Mouse (Mus musculus) granulocyte monocyte progenitor cell, adult 5-6 weeks (primary cell): ENCODE data around the gene Jtb. TPM values are rescaled to one million over a fixed set of nuclear protein-coding genes. Genes with fewer than 3 reads are reported as not detected.
A peak's percentile ranks its signal among the peaks of the same experiment; 100 is the strongest.

ENCODE experiments used
- ATAC-seq: replicated peaks from 2 replicates; pipeline ENCODE4 v1.8.0; 2016; ENCODE audit warnings: mild to moderate bottlenecking, moderate TSS enrichment, inconsistent platforms; ENCODE audit not compliant: poor library complexity, severe bottlenecking
- total RNA-seq, 2 experiments: library from RNA; stranded (forward) in 1 of 2; stranded (reverse) in 1 of 2; fragments of 200-712, 200-1000 nt in 1 of 2; fragments of >200 nt in 1 of 2; fragmentation: Nextera tagmentation in 1 of 2; gene quantifications; 2 replicates each; pipeline ENCODE4 v1.2.3; 2014 to 2017

Gene Jtb
- total RNA-seq, 2 experiments from 2014 or later, result 44.6 to 89.8 TPM

DNA sequence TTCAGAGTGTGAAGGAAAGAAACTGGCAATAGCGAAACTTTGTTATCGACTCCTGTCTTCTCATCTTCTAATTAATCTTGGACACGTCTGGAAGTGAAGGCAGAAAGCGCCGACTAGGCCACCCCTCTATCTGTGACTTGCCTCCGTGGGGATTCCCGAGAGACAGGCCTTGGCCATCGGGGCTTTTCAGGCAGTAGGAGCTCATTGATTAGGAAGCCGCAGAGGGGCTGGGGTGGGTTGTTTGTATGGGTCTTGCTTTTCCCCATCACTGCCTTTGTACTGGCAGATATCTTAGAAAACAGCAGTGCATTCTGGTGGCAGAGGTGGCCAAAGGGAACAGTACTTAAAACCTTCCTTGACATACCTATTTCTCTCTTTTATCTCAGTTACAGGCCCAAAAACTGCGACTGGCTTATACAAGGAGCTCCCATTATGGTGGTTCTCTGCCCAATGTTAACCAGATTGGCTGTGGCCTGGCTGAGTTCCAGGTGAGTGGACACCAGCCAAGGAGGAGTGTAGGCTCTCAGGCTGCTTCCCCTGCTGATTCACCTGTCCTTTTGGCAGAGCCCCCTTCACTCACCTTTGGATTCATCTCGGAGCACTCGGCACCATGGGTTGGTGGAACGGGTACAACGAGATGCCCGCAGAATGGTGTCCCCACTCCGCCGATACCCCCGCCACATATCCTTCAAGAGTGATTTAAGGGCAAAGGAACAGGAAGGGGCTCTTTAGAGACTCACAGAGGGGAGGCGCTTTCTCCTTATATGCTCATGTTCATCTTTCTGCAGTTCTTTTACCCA lies 25.5 kb downstream of the Jtb start:
- no peak for ATAC-seq

DNA sequence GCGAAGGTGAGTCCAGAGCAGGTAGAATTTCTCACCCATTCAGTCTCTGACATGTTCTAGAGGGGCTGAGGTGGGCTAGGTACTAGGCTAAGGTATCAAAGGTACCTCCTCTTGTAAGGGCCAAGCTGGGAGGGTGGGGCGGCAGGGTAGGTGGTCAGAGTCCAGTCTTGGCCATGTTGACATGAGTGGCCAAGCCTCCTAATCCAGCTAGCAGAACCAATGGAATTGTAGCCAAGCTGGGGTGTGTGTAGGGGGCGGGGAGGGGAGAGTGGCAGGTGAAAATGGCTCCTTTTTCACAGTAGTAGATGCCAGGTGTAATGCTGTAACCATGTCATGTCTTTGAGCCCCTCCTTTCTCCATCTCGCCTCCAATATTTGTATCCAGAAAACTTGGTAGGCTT lies 27.1 kb downstream of the Jtb start:
- no peak for ATAC-seq

DNA sequence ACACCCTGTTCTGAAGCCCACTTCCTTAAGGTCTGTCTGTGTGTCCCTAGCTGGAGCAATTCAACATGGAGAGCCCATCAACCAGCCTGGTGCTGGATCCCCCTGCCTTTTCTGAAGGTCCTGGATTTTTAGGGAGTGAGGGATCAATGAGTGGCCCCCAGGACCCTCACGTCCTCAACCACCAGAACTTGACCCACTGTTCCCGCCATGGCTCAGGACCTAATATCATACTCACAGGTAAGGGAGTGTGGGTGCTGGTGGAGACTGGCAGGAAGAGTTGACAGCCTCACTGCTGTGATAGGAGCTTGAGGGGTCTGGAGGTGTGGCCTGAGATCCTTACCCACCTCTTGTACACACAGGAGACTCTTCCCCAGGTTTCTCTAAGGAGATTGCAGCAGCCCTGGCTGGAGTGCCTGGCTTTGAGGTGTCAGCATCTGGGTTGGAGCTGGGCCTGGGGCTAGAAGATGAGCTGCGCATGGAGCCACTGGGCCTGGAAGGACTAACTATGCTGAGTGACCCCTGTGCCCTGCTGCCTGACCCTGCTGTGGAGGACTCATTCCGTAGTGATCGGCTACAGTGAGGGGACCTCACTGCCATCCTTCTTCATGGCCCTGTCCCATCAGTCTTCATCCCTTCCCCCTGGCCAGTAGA lies 31.8 kb downstream of the Jtb start:
- ATAC-seq, result no peak

DNA sequence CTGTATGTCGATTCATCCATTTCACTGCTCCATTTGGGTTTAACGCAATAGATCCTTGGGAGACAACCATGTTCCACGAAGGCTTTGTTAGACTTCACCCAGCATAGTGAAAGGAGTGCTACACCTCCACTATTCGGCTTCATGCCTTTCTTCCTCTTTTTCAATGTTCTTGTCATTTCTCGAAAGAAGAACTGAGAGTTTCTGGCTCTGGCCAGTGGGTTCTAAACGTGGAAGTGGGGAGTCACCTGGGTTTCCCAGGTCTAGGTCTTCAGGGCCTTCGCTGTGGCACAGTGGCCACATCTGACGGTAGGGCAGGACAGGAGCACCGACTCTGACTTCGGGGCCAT lies 33.3 kb downstream of the Jtb start:
- ATAC-seq, result no peak

DNA sequence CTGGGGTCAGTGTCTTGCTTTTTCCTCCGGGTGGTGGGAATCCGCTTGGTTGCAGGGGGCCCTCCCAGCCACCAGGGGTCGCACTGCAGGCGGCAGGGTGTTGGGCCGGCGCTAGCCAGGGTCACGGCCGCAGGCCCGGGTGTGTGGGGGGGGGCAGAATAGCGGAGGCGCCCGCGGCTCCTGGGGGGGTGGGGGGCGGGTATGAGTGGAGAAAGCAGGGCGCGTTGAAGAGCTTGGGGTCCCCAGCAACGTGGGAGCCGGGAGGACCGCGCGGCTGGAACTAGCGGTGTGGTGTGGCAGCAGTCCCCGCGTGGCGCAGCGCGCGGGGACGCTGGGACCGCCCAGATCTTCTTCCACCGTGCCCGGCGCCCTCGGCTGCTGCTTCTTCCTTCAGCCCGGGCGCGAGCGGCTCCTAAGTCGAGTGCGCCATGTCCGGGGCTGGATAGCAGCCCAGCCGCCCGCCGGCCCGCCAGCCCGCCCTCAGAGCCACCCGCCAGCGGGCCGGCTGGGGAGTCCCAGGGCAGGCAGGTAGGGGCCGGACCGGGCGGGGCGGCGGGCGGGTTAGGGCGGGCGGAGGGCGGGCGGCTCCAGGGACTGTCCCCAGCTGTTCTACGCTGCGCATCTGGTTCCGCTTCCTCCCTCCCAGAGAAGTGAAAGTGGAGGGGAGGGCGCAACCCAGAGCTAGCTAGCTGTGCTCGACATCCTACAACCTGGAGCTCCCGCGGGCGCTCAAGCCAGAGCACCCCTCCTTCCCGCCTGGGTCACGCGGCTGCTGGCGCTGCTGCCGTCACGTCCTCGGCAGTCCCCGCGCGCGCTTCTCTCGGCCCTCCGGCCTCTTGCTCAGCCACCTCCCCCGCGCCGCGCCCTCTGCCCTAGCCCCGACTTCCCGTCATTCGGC lies 33.9 kb downstream of the Jtb start, which contains the start of gene Dennd4b:
Gene Dennd4b (plus strand): TSS at position 152 of the 898 bp plus-strand sequence.
- peak; percentile 70 for ATAC-seq

DNA sequence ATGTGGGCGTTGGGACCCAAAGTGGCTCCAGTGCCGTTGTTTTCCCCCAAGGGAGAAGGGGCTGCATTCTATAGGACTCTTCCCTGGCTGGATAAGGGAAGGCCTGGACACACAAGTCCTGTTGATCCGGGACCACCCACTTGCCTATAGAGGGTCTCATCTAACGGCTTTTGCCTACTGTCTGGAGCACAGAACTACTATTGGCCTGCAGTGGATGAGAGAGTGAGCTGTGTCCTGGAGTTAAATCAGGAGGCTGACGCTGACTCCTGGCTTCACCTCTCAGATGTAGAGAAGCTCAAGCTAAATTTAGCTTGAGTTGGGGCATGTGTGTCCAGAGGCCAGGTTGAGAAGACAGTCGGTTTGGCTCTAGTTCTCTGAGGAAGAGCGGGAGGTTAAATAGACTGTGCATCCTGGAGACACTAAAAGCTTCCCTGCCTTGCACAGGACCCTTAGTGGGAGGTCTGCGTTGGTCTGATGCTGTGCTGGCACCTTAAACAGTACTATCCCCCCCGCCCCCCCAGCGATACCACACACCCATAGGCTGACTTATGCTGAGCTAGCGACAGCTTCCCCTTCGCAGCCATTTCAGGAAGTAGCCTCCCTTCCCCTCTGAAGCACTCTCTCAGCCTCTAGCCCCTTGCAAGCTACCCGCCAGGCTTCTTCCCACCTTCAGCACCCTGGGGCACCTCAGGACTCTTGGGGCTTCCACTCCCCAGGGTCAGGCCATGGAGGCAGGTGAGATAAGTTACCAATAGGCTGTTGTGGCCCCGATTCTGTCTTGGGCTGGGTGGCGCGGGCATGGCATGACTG lies 34.7 kb downstream of the Jtb start:
- peak; percentile 49 for ATAC-seq

DNA sequence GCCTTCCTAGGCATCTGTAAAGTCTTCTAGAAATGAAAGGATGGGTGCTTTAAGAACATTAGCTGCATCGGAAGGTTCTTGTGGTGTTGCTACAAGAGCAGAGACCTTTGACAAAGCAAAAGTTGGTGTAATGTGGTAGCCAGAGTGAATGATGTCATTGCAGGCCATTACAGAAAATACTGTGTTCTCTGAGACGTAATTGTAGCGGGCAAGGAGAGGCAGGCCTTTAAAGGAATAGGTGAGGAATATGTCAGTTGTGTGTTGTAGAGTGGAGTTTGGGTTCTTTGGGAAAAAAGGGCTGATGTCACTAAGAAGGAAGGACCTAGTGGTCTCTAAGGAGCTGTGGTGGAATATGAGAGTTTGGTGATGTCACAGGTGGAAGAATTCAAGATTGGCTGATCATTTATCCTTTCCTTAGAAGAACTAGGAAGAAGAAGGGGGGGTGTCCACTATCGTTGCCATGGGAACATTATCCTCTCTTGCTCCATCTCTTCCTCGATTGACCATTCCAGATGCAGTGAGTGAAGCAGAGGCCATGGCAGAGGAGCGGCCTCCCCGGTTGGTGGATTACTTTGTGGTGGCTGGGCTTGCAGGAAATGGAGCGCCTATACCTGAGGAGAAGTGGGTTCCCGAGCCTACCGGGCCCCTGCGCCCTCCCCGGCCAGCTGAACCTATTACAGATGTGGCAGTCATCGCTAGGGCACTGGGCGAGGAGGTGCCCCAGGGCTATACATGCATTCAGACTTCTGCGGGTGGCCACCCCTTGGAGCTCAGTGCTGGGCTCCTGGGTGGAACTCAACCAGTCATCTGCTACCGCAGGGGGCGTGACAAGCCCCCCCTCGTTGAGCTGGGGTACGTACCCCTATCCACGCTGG lies 35.7 kb downstream of the Jtb start:
- ATAC-seq, result 0 out of 2 replicates have a peak, but pooled peaks have one; percentile 1

DNA sequence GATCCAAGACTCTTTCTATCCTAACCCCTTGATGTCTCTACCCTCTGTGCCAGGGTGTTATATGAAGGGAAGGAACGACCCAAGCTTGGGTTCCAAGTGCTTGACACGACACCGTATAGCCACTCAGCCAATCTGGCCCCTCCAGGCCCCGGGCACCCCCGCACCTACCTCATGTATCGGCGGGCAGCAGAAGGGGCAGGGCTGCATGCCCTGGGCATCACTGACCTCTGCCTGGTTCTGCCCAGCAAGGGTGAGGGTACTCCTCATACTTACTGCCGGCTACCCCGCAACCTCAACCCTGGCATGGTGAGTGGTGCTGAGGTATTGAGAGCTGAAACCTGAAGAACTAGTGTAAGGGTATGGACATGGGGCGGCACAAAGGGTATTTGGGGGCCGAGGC lies 36.8 kb downstream of the Jtb start:
- no peak for ATAC-seq

DNA sequence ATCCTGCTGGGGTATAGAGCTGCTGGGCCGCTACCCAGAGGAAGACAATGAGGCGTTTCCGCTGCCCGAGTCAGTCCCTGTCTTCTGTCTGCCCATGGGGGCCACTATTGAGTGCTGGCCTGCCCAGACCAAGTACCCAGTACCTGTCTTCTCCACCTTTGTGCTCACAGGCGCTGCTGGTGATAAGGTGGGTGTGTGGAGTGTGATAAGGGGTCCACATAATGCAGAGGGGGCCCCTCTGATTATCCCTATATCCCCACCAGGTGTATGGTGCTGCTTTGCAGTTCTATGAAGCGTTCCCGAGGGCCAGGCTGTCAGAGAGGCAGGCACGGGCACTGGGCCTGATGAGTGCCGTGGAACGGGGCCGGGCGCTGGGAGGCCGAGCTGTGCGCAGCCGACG lies 37.6 kb downstream of the Jtb start:
- no peak for ATAC-seq

DNA sequence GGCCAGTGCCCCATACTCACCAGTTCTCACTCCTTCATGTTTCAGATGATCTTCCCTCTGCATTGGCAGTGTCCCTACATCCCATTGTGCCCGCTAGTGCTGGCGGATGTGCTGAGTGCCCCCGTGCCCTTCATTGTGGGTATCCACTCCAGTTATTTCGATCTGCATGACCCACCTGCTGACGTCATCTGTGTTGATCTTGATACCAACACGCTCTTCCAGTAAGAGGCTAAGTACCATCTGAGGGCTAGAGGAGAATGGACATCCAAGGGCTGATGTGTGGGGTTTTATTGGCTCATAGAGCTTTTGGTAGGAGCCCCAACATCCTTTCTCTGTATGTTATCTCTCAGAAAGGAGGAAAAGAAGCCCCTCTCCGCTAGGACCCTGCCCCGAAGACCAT lies 39.4 kb downstream of the Jtb start:
- ATAC-seq, result no peak

DNA sequence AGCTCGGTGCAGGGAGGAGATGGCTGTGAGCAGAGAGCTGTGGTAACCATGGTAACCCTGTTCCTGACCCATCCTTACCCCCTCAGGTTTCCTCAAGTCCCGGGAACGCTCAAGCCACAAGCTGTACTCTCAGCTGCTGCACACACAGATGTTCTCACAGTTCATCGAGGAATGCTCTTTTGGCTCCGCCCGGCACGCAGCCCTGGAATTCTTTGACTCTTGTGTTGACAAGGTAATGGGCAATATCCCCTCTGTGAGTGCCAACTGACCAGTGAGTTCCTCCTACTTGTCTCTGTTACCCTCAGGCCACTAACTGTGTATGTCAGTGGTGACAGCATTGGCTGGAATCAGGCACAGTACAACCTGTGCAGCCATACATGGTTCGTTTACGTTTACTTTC lies 40.8 kb downstream of the Jtb start:
- ATAC-seq, result no peak

DNA sequence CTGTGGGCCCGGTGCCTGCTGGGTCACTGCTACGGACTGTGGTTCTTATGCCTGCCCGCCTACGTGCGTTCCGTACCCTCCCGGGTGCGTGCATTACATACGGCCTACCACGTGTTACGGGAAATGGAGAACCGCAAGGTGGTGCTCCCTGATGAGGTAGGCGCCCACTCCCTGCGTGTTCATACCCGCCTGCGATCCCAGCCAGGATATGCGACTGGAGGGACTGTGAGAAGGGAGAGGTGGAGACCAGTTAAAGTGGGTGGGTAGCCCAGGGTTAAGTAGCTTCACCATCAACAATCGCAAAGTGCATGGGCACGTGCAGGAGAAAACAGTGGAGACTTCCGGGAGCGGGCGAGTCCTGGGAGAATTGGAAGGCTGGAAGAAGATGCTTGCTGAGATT lies 42.5 kb downstream of the Jtb start:
- no peak for ATAC-seq

DNA sequence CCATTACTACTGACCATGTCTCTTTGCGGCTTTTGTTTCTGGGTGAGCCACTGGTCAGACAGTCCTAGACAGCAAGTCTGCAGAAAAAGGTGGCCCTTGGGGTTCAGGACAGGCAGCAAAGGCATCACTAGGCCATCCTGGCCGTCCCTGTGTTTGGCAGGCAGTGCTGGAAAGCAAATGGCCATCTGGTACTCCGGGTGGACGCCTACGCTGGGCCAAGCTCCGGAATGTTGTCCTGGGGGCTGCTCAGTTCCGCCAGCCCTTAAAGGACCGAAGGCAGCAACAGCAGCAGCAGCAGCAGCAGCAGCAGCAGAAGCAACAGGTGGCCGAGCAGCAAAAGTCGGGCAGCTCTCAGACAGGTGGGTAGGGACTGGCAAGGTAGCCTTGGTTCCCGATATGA lies 43.9 kb downstream of the Jtb start:
- no peak for ATAC-seq

DNA sequence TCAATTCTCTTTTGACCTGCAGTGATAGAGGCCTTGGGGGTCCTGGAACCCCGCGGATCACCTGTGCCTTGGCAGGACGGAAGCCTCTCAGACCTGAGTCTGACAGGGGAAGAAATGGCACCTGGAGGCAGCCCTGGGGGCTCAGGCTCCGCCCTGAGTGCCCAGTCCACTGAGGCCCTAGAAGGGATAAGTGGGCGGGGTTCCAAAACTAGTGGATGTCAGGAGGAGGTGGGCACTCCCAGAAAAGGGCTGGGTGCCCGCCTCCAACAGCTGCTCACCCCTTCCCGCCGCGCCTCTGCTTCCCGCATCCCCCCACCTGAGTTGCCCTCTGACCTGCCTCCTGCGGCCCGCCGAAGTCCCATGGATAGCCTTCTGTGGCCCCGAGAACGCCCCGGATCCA lies 45.5 kb downstream of the Jtb start:
- ATAC-seq, result no peak

DNA sequence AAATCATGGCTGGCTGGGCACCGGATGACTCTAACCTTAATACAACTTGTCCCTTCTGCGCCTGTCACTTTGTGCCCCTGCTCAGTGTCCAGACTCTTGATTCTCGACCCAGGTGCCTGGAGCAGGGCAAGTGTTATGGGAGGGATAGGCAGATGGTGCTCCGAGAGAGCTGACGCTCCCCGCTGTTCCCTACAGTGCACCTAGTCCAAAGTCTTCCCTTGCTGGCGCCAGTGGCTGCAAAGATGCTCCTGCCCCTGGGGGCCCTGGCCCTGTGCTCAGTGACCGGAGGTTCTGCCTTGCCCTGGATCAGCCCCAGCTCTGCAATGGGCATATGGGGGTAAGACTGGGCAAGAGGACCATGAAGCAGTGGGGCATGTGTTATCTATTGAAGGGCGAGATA lies 46.4 kb downstream of the Jtb start:
- ATAC-seq, result no peak

DNA sequence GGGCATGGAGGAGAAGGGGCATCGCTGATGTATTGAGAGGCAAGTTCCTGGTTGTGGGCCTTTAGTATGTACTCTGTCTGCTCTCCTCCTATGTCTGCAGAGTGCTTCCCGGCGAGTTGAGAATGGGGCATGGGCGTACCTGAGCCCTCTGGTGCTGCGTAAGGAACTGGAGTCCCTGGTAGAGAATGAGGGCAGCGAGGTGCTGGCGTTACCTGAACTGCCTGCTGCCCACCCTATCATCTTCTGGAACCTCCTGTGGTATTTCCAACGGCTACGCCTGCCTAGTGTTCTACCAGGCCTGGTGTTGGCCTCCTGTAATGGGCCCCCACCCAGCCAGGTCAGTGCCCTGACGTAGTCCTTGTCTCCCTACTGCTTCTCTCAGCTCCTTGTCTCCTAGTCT lies 46.8 kb downstream of the Jtb start:
- no peak for ATAC-seq

DNA sequence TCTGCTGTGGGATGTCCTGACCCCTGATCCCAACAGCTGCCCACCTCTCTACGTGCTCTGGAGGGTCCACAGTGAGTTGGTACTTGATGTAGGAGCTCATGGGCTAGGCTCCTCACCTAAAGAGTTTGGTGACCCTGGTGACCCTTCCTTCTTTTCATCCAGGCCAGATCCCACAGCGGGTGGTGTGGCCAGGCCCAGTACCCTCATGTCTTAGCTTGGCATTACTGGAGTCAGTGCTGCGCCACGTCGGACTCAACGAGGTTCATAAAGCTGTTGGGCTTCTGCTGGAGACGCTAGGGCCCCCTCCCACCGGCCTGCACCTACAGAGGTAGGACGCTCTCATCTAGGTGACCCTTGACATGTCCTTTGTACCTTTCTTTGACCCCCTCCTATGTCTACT lies 47.8 kb downstream of the Jtb start:
- ATAC-seq, result no peak

DNA sequence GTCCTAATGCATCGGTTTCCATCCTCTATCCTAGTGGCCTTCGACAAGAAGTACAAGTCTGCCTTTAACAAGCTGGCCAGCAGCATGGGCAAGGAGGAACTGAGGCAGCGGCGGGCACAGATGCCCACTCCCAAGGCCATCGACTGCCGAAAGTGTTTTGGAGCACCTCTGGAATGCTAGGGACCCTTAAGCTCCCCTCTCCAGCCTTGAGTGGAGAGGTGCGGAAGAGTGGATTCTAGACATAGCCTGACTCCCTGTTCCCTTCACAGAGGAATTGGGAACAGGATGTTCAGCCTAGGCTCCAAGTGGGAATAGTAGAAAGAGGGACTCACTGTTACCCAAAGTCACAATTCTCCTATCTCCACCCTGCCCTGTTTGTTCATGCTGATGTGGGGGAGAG lies 48.3 kb downstream of the Jtb start:
- no peak for ATAC-seq

DNA sequence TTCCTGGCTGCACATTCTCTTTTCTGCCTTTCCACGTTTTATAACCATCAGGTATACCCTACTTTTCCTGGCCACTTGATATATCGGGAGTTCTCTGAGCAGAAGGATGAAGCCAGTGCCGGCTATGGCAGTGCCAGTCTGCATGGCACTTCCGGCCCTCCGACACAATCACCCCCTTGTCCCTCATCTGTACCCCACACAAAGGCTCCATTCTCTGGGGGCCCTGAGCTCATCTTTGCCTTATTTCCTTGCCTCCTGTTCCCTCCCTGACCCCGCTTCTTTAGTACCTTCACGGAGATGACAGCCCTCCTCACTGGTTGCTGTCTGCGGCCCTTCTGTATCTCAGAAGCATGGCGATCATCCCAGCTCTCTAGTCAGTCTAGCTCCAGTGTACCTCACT lies 49.3 kb downstream of the Jtb start:
- ATAC-seq, result no peak
